Mouse (Mus musculus) embryonic facial prominence, embryonic 15.5 days (tissue): ENCODE results near the gene Gdnf. TPM values are rescaled to one million over a fixed set of nuclear protein-coding genes. Genes with fewer than 3 reads are reported as not detected.

Experiments
- ATAC-seq: fragments of 200-750 bp; cut with Nextera tagmentation; 2 replicates; pipeline ENCODE4 v1.8.0; 2017; ENCODE audit warnings: low read depth, moderate TSS enrichment; ENCODE audit not compliant: insufficient number of reproducible peaks, low FRiP score, low TSS enrichment
- H3K27ac ChIP-seq: fragments of 300-500 bp; sonication (generic); replicated peaks from 2 replicates; pipeline ENCODE4 v1.5.1; 2015; ENCODE audit warnings: mild to moderate bottlenecking, inconsistent platforms
- H3K27me3 ChIP-seq: fragments of 300-500 bp; sonication (generic); 2 replicates; pipeline ENCODE4 v1.6.1; 2015; ENCODE audit warnings: inconsistent platforms
- H3K36me3 ChIP-seq: fragments of 300-500 bp; sonication (generic); 2 replicates; pipeline ENCODE4 v1.6.1; 2015; ENCODE audit warnings: mild to moderate bottlenecking, inconsistent platforms
- H3K4me1 ChIP-seq: fragments of 300-500 bp; sonication (generic); 2 replicates; pipeline ENCODE4 v1.6.1; 2015; ENCODE audit warnings: inconsistent platforms
- H3K4me2 ChIP-seq: fragments of 300-500 bp; sonication (generic); replicated peaks from 2 replicates; pipeline ENCODE4 v1.6.1; 2015; ENCODE audit warnings: mild to moderate bottlenecking, inconsistent platforms
- H3K4me3 ChIP-seq: fragments of 300-500 bp; sonication (generic); replicated peaks from 2 replicates; pipeline ENCODE4 v1.5.1; 2015; ENCODE audit warnings: mild to moderate bottlenecking, inconsistent platforms
- H3K9ac ChIP-seq: fragments of 300-500 bp; sonication (generic); 2 replicates; pipeline ENCODE4 v1.6.1; 2015; ENCODE audit warnings: inconsistent platforms
- H3K9me3 ChIP-seq: fragments of 300-500 bp; sonication (generic); replicated peaks from 2 replicates; pipeline ENCODE4 v1.6.1; 2016; ENCODE audit warnings: inconsistent platforms
- WGBS: fragments of 180-500 bp; shearing (Covaris S2); methylation state at CpG from one replicate; pipeline ENCODE4 v1.1.7; 2015; 5-methylcytosine and 5-hydroxymethylcytosine counted together
- polyA plus RNA-seq: library from polyadenylated mRNA; unstranded; fragments of >200 nt; fragmentation: Nextera tagmentation; extraction: Ambion mirVana; gene quantifications from 2 replicates; pipeline ENCODE4 v1.2.1, GENCODE M21; 2015

Gene Gdnf
- polyA plus RNA-seq, 1 experiment from 2014 or later, result 1.3 TPM

DNA sequence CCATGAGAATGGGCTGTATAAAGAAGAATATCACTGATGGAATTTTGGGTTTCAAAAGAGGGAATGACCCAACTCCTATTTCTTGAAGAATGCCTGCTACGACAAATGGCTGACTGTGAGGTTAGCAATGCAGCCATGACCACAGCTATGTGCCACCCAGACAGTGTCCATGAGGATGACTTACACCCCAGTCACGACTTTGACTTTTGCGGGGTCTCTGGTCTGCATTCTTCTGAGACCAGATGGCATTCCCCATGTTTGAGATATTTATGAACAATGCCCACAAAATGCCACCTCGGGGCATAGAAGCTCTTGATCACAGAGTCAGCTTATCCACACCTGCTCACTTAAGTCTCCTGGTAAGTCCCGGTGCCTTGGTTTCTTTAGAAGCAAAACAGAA lies 52.2 kb downstream of the Gdnf start:
- no peak overlapping the region for H3K27ac ChIP-seq
- H3K4me2 ChIP-seq, result no peak overlapping the region
- no peaks in the 10 kb centered on the region for H3K9me3 ChIP-seq
- no peak overlapping the region for H3K4me3 ChIP-seq
- no peaks in the 10 kb centered on the region for H3K27me3 ChIP-seq
- H3K4me1 ChIP-seq, result no peaks in the 10 kb centered on the region
- 77% methylated on average over 5 of the region's 5 CpGs for WGBS
- no peak overlapping the region for H3K9ac ChIP-seq
- no peak for ATAC-seq
- no peaks in the 10 kb centered on the region for H3K36me3 ChIP-seq

DNA sequence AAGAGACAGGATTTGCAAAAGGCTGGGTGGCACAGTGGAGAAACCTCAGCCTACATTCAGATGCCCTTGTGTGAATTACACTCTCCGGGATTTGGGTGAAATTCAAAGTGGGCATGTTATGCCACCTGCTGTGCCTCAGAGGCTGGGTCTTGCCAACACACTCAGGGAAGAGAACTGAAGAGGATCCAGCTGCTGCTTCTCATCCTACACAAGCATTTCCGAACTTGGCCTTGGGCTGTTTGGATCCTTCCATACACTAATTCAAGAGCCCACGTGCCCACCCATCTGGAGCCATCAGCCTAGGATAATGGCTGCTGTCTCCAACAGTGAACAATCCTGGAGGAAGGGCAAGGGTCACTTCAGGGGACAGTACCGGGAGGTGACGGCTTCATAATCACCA lies 52.7 kb downstream of the Gdnf start:
- Histone ChIP-seq H3K4me2 (no peak overlapping the region), H3K27me3 (no peaks in the 10 kb centered on the region), H3K9ac (no peak overlapping the region), H3K27ac (no peak overlapping the region), H3K9me3 (no peaks in the 10 kb centered on the region), H3K36me3 (no peaks in the 10 kb centered on the region), H3K4me1 (no peaks in the 10 kb centered on the region), H3K4me3 (no peak overlapping the region)
- no peak for ATAC-seq
- 59% methylated on average over 5 of the region's 5 CpGs for WGBS

DNA sequence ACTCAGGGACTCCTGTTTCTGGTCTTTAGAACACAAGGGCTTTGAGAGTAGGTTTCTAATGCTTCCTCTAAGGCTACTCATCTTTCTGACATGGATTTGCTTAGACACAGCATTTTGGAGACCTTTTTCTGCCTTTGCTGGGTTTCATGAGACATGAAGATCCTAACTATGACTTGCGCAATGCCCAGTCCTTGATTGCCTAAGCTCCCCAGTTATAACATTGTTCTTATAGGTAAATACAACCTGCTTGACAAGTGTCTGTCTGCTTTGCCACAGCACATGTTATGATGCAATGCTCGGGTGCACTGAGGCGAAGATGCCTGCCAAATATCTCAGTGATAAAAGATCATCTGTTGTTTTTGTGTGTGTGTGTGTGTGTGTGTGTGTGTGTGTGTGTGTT lies 54.7 kb downstream of the Gdnf start:
- no peaks in the 10 kb centered on the region for H3K4me1 ChIP-seq
- no peak overlapping the region for H3K4me2 ChIP-seq
- no peaks in the 10 kb centered on the region for H3K27me3 ChIP-seq
- H3K27ac ChIP-seq, result no peak overlapping the region
- WGBS, result 79% methylated on average over 3 of the region's 3 CpGs
- no peaks in the 10 kb centered on the region for H3K36me3 ChIP-seq
- no peak for ATAC-seq
- H3K9me3 ChIP-seq, result no peaks in the 10 kb centered on the region
- no peak overlapping the region for H3K4me3 ChIP-seq
- H3K9ac ChIP-seq, result no peak overlapping the region

DNA sequence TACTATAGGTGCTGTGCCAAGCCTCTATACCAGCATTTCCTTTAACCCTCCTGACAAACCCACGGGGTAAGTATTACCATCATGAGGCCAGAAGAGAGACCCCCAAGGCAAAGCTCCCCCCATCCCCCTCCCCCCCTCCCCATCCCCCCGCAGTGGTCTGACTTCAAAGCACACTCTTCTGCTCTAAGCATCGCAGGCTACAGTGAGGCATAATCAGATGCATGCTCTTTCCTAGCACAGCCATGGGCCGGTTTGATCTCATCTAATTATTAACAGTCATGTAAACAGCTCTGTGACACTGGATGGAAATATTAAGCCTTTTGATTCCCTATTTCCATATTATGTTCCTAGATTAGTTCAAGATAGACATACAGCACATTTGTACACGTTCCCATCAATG lies 61.8 kb downstream of the Gdnf start:
- H3K9ac ChIP-seq, result no peak overlapping the region
- WGBS, result 30% methylated on average over 5 of the region's 5 CpGs
- H3K27ac ChIP-seq, result no peak overlapping the region
- ATAC-seq, result no peak
- H3K9me3 ChIP-seq, result no peaks in the 10 kb centered on the region
- H3K4me1 ChIP-seq, result no peaks in the 10 kb centered on the region
- H3K27me3 ChIP-seq, result no peaks in the 10 kb centered on the region
- H3K4me3 ChIP-seq, result no peak overlapping the region
- no peaks in the 10 kb centered on the region for H3K36me3 ChIP-seq
- H3K4me2 ChIP-seq, result no peak overlapping the region

GRCm38 (mm10) chr15:7875879-7876278 lies 65.2 kb downstream of the Gdnf start:
- no peaks in the 10 kb centered on the region for H3K9me3 ChIP-seq
- no peak overlapping the region for H3K4me2 ChIP-seq
- no peaks in the 10 kb centered on the region; the same call in 1 of the 2 replicates for H3K27me3 ChIP-seq
- H3K4me1 ChIP-seq, result peaks cover 7% of the 10 kb centered on the region; the same call in 1 of the 2 replicates
- WGBS, result 69% methylated on average over 6 of the region's 6 CpGs
- no peaks in the 10 kb centered on the region for H3K36me3 ChIP-seq
- no peak overlapping the region for H3K9ac ChIP-seq
- ATAC-seq, result no peak
- H3K4me3 ChIP-seq, result no peak overlapping the region
- H3K27ac ChIP-seq, result no peak overlapping the region

- no peak overlapping the region for H3K9ac ChIP-seq
- no peak overlapping the region for H3K4me3 ChIP-seq
- H3K4me1 ChIP-seq, result peaks cover 7% of the 10 kb centered on the region; the same call in 1 of the 2 replicates
- 0 out of 2 replicates have a peak, but pooled peaks cover 6% of the 10 kb centered on the region for H3K36me3 ChIP-seq
- no peaks in the 10 kb centered on the region for H3K9me3 ChIP-seq
- no peaks in the 10 kb centered on the region; the same call in 1 of the 2 replicates for H3K27me3 ChIP-seq
- WGBS, result 48% methylated on average over 22 of the region's 22 CpGs
- H3K4me2 ChIP-seq, result no peak overlapping the region
- H3K27ac ChIP-seq, result no peak overlapping the region
- ATAC-seq, result no peak
These were observed 67.2 kb downstream of the Gdnf start for GRCm38 (mm10) chr15:7877560-7878467.

DNA sequence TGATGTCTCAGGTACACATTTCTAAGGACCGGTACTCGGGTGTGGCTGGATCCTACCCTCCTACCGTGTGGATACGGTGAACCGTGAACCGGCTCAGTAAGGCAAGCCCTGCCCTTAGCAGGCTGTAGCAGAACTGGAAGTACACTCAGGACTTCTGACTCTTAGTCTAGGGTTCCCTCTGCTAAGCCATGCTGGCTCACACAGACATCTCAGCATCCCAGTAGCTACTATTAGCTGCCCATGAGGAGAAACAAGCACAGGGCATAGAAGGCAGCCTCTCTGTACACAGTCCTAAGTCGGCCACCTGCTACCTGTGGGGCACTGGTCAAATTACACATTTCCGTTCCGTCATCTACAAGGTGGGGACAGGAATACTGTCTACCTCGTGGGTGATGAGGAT lies 68.2 kb downstream of the Gdnf start:
- no peak for ATAC-seq
- H3K9ac ChIP-seq, result no peak overlapping the region
- no peak overlapping the region for H3K27ac ChIP-seq
- H3K36me3 ChIP-seq, result 0 out of 2 replicates have a peak, but pooled peaks cover 6% of the 10 kb centered on the region
- no peak overlapping the region for H3K4me2 ChIP-seq
- H3K27me3 ChIP-seq, result no peaks in the 10 kb centered on the region; the same call in 1 of the 2 replicates
- peaks cover 7% of the 10 kb centered on the region; the same call in 1 of the 2 replicates for H3K4me1 ChIP-seq
- no peak overlapping the region for H3K4me3 ChIP-seq
- H3K9me3 ChIP-seq, result no peaks in the 10 kb centered on the region
- WGBS, result 75% methylated on average over 10 of the region's 10 CpGs

DNA sequence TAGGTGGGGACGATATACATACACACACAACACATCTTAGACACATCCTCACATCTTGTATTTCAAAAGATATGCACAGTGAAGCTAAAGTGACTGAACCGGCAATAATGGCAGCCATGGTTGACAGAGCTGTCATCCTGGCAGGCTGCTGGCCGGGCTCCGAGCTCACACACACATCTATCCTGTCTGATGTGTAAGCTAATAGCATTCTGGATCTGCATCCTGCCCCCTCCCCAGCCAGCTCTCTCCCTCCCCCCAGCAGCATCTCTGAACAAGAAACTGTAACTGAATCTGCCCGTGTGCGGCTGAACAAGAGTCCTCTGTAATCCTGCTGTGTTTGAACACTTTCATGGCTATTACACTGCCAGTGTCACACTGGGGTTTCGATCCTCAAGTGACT lies 69.3 kb downstream of the Gdnf start:
- no peak overlapping the region for H3K9ac ChIP-seq
- no peak overlapping the region for H3K27ac ChIP-seq
- 0 out of 2 replicates have a peak, but pooled peaks cover 6% of the 10 kb centered on the region for H3K36me3 ChIP-seq
- ATAC-seq, result no peak
- H3K4me3 ChIP-seq, result no peak overlapping the region
- H3K9me3 ChIP-seq, result no peaks in the 10 kb centered on the region
- no peak overlapping the region for H3K4me2 ChIP-seq
- 35% methylated on average over 7 of the region's 7 CpGs for WGBS
- peaks cover 7% of the 10 kb centered on the region; the same call in 1 of the 2 replicates for H3K4me1 ChIP-seq
- no peaks in the 10 kb centered on the region; the same call in 1 of the 2 replicates for H3K27me3 ChIP-seq

DNA sequence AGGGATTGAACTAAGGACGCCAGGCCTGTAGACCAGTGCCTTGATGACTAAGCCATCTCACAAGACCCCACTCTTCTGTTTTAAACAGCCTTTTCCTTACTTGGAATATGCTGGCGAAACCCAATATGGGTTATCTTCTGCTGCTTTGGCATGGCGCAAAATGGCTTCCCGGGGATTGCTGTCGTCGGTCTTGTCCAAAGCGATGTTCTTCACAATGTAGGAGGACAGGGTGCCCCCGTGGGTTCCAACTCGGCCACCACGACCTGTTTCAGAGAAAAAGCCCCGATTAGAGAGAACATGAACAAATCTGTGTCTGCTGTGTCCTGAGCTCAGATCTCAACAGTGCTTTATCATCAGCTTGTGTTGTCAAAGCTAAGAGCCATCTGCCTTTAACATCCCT lies 73.5 kb downstream of the Gdnf start:
- 93% methylated on average over 11 of the region's 11 CpGs for WGBS
- 0 out of 2 replicates have a peak, but pooled peaks cover 11% of the 10 kb centered on the region for H3K36me3 ChIP-seq
- no peaks in the 10 kb centered on the region for H3K9me3 ChIP-seq
- no peak overlapping the region for H3K27ac ChIP-seq
- no peak overlapping the region for H3K4me3 ChIP-seq
- H3K4me2 ChIP-seq, result no peak overlapping the region
- H3K9ac ChIP-seq, result no peak overlapping the region
- no peaks in the 10 kb centered on the region for H3K4me1 ChIP-seq
- ATAC-seq, result no peak
- H3K27me3 ChIP-seq, result no peaks in the 10 kb centered on the region

GRCm38 (mm10) chr15:7885106-7885505 lies 74.5 kb downstream of the Gdnf start:
- no peaks in the 10 kb centered on the region for H3K27me3 ChIP-seq
- H3K9ac ChIP-seq, result no peak overlapping the region
- 46% methylated on average over 10 of the region's 10 CpGs for WGBS
- H3K36me3 ChIP-seq, result 0 out of 2 replicates have a peak, but pooled peaks cover 11% of the 10 kb centered on the region
- peaks cover 3% of the 10 kb centered on the region; the same call in 1 of the 2 replicates for H3K4me1 ChIP-seq
- H3K27ac ChIP-seq, result no peak overlapping the region
- no peak overlapping the region for H3K4me2 ChIP-seq
- no peaks in the 10 kb centered on the region for H3K9me3 ChIP-seq
- no peak for ATAC-seq
- H3K4me3 ChIP-seq, result no peak overlapping the region

DNA sequence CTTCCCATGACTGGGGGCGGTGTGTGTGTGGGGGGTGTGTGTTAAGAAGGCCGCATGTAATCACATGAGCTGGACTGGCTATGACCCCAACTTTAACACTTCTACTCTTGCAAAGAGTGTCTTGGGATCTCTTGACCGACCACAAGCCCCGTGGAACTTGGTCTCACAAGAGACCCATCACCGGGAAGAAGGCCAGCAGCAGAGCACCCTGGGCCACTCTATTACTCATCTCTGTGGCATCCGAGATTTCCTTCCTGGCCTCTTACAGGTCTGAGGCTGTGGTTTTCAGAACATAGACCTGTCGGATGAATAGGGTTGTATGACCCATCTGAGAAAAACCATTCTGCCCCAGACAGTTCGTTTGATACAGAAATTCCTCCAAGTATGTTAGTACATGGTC lies 75.9 kb downstream of the Gdnf start:
- no peaks in the 10 kb centered on the region for H3K27me3 ChIP-seq
- no peak overlapping the region for H3K9ac ChIP-seq
- H3K36me3 ChIP-seq, result 0 out of 2 replicates have a peak, but pooled peaks cover 11% of the 10 kb centered on the region
- H3K27ac ChIP-seq, result no peak overlapping the region
- ATAC-seq, result no peak
- peaks cover 5% of the 10 kb centered on the region; the same call in 1 of the 2 replicates for H3K4me1 ChIP-seq
- no peak overlapping the region for H3K4me2 ChIP-seq
- WGBS, result 88% methylated on average over 8 of the region's 8 CpGs
- no peaks in the 10 kb centered on the region for H3K9me3 ChIP-seq
- no peak overlapping the region for H3K4me3 ChIP-seq
